Mouse (Mus musculus) CH12.LX (cell line): ENCODE measurements around the gene Adrb1. TPM values are rescaled to one million over a fixed set of nuclear protein-coding genes. Genes with fewer than 3 reads are reported as not detected.

Experiments used
- DNase-seq: peaks from one replicate; pipeline ENCODE4 v3.0.0-alpha.2; 2013; ENCODE audit errors: extremely low read depth
- H3K27ac ChIP-seq: 2 replicates; pipeline ENCODE4 v1.5.1; 2012; ENCODE audit warnings: low read depth, mild to moderate bottlenecking, control low read depth, moderate library complexity; ENCODE audit not compliant: insufficient read depth
- H3K27me3 ChIP-seq: replicated peaks from 2 replicates; pipeline ENCODE3; 2012; ENCODE audit warnings: inconsistent platforms
- H3K36me3 ChIP-seq, 2 experiments: replicated peaks in 1 of 2; 2 replicates each; pipeline versions ENCODE3 to v1.6.1; 2012; ENCODE audit warnings: inconsistent platforms in 1 of 2, low read length in 1 of 2, mild to moderate bottlenecking in 1 of 2, mixed read lengths in 1 of 2, moderate library complexity in 1 of 2; ENCODE audit not compliant: control insufficient read depth in 1 of 2, insufficient read depth in 1 of 2
- H3K4me1 ChIP-seq, 2 experiments: 2 replicates each; pipeline ENCODE4 v1.6.1; 2012; ENCODE audit warnings: inconsistent platforms in 1 of 2, moderate library complexity in 1 of 2; ENCODE audit not compliant: insufficient read depth in 2 of 2, control insufficient read depth in 1 of 2
- H3K4me2 ChIP-seq: 2 replicates; pipeline ENCODE4 v1.6.1; 2012; ENCODE audit warnings: low read depth, mild to moderate bottlenecking, control low read depth; ENCODE audit not compliant: poor library complexity, insufficient read depth, severe bottlenecking
- H3K4me3 ChIP-seq, 3 experiments: fragments of 150-350 bp in 1 of 3; sonication (generic) in 1 of 3; replicated peaks in 1 of 3; 2 replicates each; pipeline versions ENCODE3 to v1.5.1; 2011 to 2012; ENCODE audit warnings: low read depth in 2 of 3, low read length in 2 of 3, mild to moderate bottlenecking in 2 of 3, moderate library complexity in 2 of 3, control low read depth in 1 of 3, improper control_type of control experiment in 1 of 3, inconsistent platforms in 1 of 3, mixed read lengths in 1 of 3; ENCODE audit not compliant: poor library complexity in 1 of 3
- H3K79me2 ChIP-seq: replicated peaks from 2 replicates; pipeline ENCODE4 v1.6.1; 2012; ENCODE audit warnings: mild to moderate bottlenecking, moderate library complexity; ENCODE audit not compliant: control insufficient read depth, poor library complexity, insufficient read depth, severe bottlenecking; ENCODE audit errors: extremely low read depth
- H3K9ac ChIP-seq: 2 replicates; pipeline ENCODE4 v1.6.1; 2012; ENCODE audit warnings: low read depth, mild to moderate bottlenecking, control low read depth, moderate library complexity; ENCODE audit not compliant: insufficient read depth
- H3K9me3 ChIP-seq: replicated peaks from 2 replicates; pipeline ENCODE3; 2012; ENCODE audit warnings: low read length, inconsistent platforms, mixed read lengths
- CHD1 ChIP-seq: IDR thresholded peaks from 2 replicates; pipeline ENCODE4 v1.6.1; 2012; ENCODE audit warnings: low read depth, low read length, improper control_type of control experiment, inconsistent platforms
- CTCF ChIP-seq, 2 experiments: IDR thresholded peaks in 1 of 2; conservative IDR thresholded peaks in 1 of 2; 2 replicates each; pipeline ENCODE4 v1.5.1; 2011 to 2012; ENCODE audit warnings: low read depth in 2 of 2, low read length in 2 of 2, improper control_type of control experiment in 1 of 2, inconsistent platforms in 1 of 2, mild to moderate bottlenecking in 1 of 2, moderate library complexity in 1 of 2
- E2F4 ChIP-seq: IDR thresholded peaks from 2 replicates; pipeline ENCODE4 v1.6.1; 2011; ENCODE audit warnings: low read depth, low read length, improper control_type of control experiment; ENCODE audit not compliant: insufficient replicate concordance
- ELF1 ChIP-seq: IDR thresholded peaks from 2 replicates; pipeline ENCODE4 v1.6.1; 2014; ENCODE audit warnings: low read depth, mild to moderate bottlenecking, inconsistent platforms, low read length, improper control_type of control experiment
- EP300 ChIP-seq: IDR thresholded peaks from 2 replicates; pipeline ENCODE4 v1.6.1; 2011; ENCODE audit warnings: low read length, improper control_type of control experiment
- JUN ChIP-seq: IDR thresholded peaks from 2 replicates; pipeline ENCODE4 v1.6.1; 2011; ENCODE audit warnings: low read depth, mild to moderate bottlenecking, low read length, improper control_type of control experiment, moderate library complexity; ENCODE audit not compliant: insufficient read depth
- JUND ChIP-seq: conservative IDR thresholded peaks from 2 replicates; pipeline ENCODE4 v1.6.1; 2011; ENCODE audit warnings: low read depth, low read length, improper control_type of control experiment
- KAT2A ChIP-seq: IDR thresholded peaks from 2 replicates; pipeline ENCODE4 v1.6.1; 2012; ENCODE audit warnings: low read length, improper control_type of control experiment, inconsistent platforms; ENCODE audit not compliant: insufficient replicate concordance
- MAFK ChIP-seq: IDR thresholded peaks from 2 replicates; pipeline ENCODE4 v1.6.1; 2011; ENCODE audit warnings: low read length, improper control_type of control experiment; ENCODE audit not compliant: insufficient replicate concordance
- MAZ ChIP-seq: IDR thresholded peaks from 2 replicates; pipeline ENCODE4 v1.6.1; 2012; ENCODE audit warnings: low read depth, mild to moderate bottlenecking, inconsistent platforms, low read length, improper control_type of control experiment, moderate library complexity
- MXI1 ChIP-seq: IDR thresholded peaks from 2 replicates; pipeline ENCODE4 v1.6.1; 2011; ENCODE audit warnings: mild to moderate bottlenecking, low read depth, low read length, improper control_type of control experiment
- NRF1 ChIP-seq: IDR thresholded peaks from 2 replicates; pipeline ENCODE4 v1.6.1; 2014; ENCODE audit warnings: low read depth, mild to moderate bottlenecking, inconsistent platforms, low read length, improper control_type of control experiment, moderate library complexity
- PAX5 ChIP-seq: IDR thresholded peaks from 2 replicates; pipeline ENCODE4 v1.6.1; 2012; ENCODE audit warnings: low read length, inconsistent platforms, mixed read lengths
- SMC3 ChIP-seq: IDR thresholded peaks from 2 replicates; pipeline ENCODE4 v1.6.1; 2011; ENCODE audit warnings: low read depth, low read length, improper control_type of control experiment
- TBP ChIP-seq: conservative IDR thresholded peaks from 2 replicates; pipeline ENCODE4 v1.6.1; 2011; ENCODE audit warnings: low read depth, low read length, improper control_type of control experiment
- TCF12 ChIP-seq: IDR thresholded peaks from 2 replicates; pipeline ENCODE4 v1.6.1; 2014; ENCODE audit warnings: low read depth, mild to moderate bottlenecking, inconsistent platforms, low read length, improper control_type of control experiment
- UBTF ChIP-seq: IDR thresholded peaks from 2 replicates; pipeline ENCODE4 v1.6.1; 2012; ENCODE audit warnings: low read depth, mild to moderate bottlenecking, inconsistent platforms, low read length, improper control_type of control experiment, moderate library complexity
- USF1 ChIP-seq: IDR thresholded peaks from 2 replicates; pipeline ENCODE4 v1.6.1; 2014; ENCODE audit warnings: low read depth, mild to moderate bottlenecking, inconsistent platforms, low read length, improper control_type of control experiment
- ZC3H11A ChIP-seq: IDR thresholded peaks from 2 replicates; pipeline ENCODE4 v1.6.1; 2012; ENCODE audit warnings: low read depth, mild to moderate bottlenecking, inconsistent platforms, low read length, improper control_type of control experiment
- ZKSCAN1 ChIP-seq: IDR thresholded peaks from 2 replicates; pipeline ENCODE4 v1.6.1; 2012; ENCODE audit warnings: low read depth, inconsistent platforms, low read length, improper control_type of control experiment, borderline replicate concordance
- ZMIZ1 ChIP-seq: IDR thresholded peaks from 2 replicates; pipeline ENCODE4 v1.6.1; 2012; ENCODE audit warnings: low read depth, mild to moderate bottlenecking, inconsistent platforms, low read length, improper control_type of control experiment
- ZNF384 ChIP-seq: IDR thresholded peaks from 2 replicates; pipeline ENCODE4 v1.6.1; 2012; ENCODE audit warnings: low read depth, low read length, improper control_type of control experiment, inconsistent platforms
- dilution Hi-C: fragments of 300-500 bp; cut with MboI; formaldehyde crosslinking; loops from 2 replicates; pipeline ENCODE4 v1.14.3; 2020; ENCODE audit warnings: low sequenced_read_pairs; ENCODE audit not compliant: extremely low pct_unique_long_range_greater_than_20kb, extremely low pct_ligation_motif_present
- in situ Hi-C: fragments of 300-500 bp; cut with MboI; formaldehyde crosslinking; loops from 3 replicates; pipeline ENCODE4 v1.14.3; 2019; ENCODE audit warnings: low sequenced_read_pairs, low pct_ligation_motif_present, low pct_unique_long_range_greater_than_20kb, mixed read lengths
- polyA plus RNA-seq: library from polyadenylated mRNA; unstranded; fragments of >175 nt; gene quantifications from 2 replicates; pipeline ENCODE4 v1.2.1, GENCODE M21; 2012; ENCODE audit warnings: low read depth; ENCODE audit not compliant: insufficient read length
- total RNA-seq, 2 experiments: library from RNA; depleted of rRNA; stranded (reverse); fragments of 300-350 nt in 1 of 2; fragments of >200 nt in 1 of 2; gene quantifications; 2 replicates each; pipeline ENCODE4 v1.2.3; 2012 to 2014

Adrb1 gene
- total and polyA plus RNA-seq, 3 experiments = not detected

DNA sequence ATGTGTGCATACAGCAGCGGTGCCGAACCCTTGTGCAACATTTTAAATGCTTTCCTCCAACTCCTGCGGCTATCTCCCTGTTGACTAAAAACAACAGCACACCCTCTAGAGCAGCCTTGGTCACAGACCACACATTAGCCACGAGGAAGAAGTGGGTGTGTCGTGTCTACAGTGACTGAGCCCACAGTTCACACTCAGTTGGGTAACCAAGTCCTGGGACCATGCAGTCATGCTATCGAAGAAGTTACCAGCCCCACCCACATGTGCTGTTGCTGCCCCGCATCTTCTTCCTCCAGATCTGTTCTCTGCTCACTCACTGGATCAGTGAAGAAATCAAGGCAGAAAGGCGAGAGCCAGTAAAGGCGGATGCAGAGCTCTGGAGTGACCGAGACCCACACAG lies 34.4 kb downstream of the Adrb1 start:
- Histone ChIP-seq H3K9me3 (no peaks in the 10 kb centered on the region), H3K4me2 (no peak overlapping the region), H3K9ac (no peak overlapping the region), H3K36me3 (no peaks in the 10 kb centered on the region), H3K4me1 (peaks cover 11 to 12% of the 10 kb centered on the region in 2 experiments; a peak in 3 of 4 replicates), H3K79me2 (no peaks in the 10 kb centered on the region), H3K4me3 (no peak overlapping the region), H3K27me3 (no peaks in the 10 kb centered on the region), H3K27ac (no peak overlapping the region)
- in situ Hi-C loops = no loop called here
- TF ChIP-seq MXI1 (no peak), EP300 (no peak), ZMIZ1 (no peak), USF1 (no peak), PAX5 (no peak), ZNF384 (no peak), JUND (no peak), UBTF (no peak), NRF1 (no peak), JUN (no peak), ZKSCAN1 (no peak), CHD1 (no peak), TBP (no peak), TCF12 (no peak), MAZ (no peak), KAT2A (no peak)
- dilution Hi-C loops = no loop called here
- DNase-seq = no peak

DNA sequence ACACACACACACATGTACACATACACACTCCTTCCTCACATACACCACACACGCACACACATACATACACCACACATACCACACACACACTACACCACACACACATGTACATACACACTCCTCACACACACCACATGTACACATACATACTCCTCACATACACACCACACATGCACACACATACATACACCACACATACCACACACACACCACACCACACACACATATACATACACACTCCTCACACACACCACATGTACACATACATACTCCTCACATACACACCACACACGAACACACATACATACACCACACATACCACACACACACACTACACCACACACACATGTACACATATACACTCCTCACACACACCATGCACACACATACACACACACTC lies 36.3 kb downstream of the Adrb1 start:
- TF ChIP-seq MAZ (no peak), KAT2A (no peak), SMC3 (no peak), ZC3H11A (no peak), E2F4 (no peak), ZKSCAN1 (no peak), JUN (no peak), ELF1 (no peak), MAFK (no peak), CTCF (conservative IDR thresholded peaks at IDR 0.05 in 1 of 2, IDR thresholded peaks at IDR 0.05 in 1 of 2; ENCODE audit: low read depth in 2 of 2, low read length in 2 of 2) (no peak)
- no peak for DNase-seq
- Histone ChIP-seq H3K36me3 (no peaks in the 10 kb centered on the region), H3K4me3 (no peak overlapping the region), H3K4me2 (no peak overlapping the region), H3K27me3 (no peaks in the 10 kb centered on the region), H3K27ac (peak overlapping the region; percentile 12; the same call in 1 of the 2 replicates), H3K79me2 (no peaks in the 10 kb centered on the region), H3K9me3 (no peaks in the 10 kb centered on the region), H3K9ac (no peak overlapping the region), H3K4me1 (peaks cover 17 to 23% of the 10 kb centered on the region in 2 experiments; a peak in 3 of 4 replicates)
- dilution Hi-C loops (no loop called here), in situ Hi-C loops (no loop called here)
